Mouse (Mus musculus): Measurements from ENCODE around the gene Sun2.

- TF ChIP-seq CTCF (IDR thresholded peaks at IDR 0.05; ENCODE audit: borderline replicate concordance, extremely low read depth, insufficient read depth, insufficient read length) (no peak), POLR2A (IDR thresholded peaks at IDR 0.05; ENCODE audit: borderline replicate concordance, extremely low read depth, insufficient read depth, insufficient read length, poor library complexity, severe bottlenecking) (no peak)
Measured at GRCm38 (mm10) chr15:79790905-79791304, 48.6 kb upstream of the Sun2 start.
